Mouse (Mus musculus): ENCODE measurements at regions not wholly inside any gene's neighbourhood (a gene's known extent, or its start where the extent isn't known, plus 50 kb on each side); places are given as distances from the start of the nearest gene placed in this dataset.

DNA sequence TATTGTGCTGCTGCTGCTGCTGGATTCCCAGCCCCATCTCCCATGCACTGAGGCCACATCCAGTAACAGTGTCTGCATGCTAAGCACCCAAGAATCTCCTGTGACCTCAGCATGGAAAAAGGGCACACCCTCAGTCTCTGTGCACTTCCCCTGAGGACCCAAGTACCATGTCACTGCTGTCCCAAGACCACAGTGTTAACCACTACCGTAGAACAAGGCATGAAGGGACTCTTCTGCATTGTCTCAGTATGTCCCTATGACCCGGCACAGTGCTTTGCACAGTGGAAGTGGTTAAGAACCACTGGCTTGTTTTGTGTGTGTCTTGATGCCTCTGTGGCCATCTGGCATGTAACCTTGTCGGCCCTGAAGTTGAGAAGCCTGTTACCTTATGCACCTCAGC, 220.6 kb upstream of the Six2 start:
- H3K9ac ChIP-seq = no peak overlapping the region
- H3K4me1 ChIP-seq = no peaks in the 10 kb centered on the region
- H3K27ac ChIP-seq = no peak overlapping the region
- H3K36me3 ChIP-seq = no peaks in the 10 kb centered on the region
- H3K4me2 ChIP-seq = no peak overlapping the region
- no peaks in the 10 kb centered on the region for H3K9me3 ChIP-seq
- no peak for ATAC-seq (ENCODE audit: insufficient read depth, low FRiP score, low read depth)
- no peaks in the 10 kb centered on the region for H3K27me3 ChIP-seq (replicated peaks)
- no peak overlapping the region for H3K4me3 ChIP-seq (replicated peaks)
- 87% methylated on average over 3 of the region's 3 CpGs for WGBS

DNA sequence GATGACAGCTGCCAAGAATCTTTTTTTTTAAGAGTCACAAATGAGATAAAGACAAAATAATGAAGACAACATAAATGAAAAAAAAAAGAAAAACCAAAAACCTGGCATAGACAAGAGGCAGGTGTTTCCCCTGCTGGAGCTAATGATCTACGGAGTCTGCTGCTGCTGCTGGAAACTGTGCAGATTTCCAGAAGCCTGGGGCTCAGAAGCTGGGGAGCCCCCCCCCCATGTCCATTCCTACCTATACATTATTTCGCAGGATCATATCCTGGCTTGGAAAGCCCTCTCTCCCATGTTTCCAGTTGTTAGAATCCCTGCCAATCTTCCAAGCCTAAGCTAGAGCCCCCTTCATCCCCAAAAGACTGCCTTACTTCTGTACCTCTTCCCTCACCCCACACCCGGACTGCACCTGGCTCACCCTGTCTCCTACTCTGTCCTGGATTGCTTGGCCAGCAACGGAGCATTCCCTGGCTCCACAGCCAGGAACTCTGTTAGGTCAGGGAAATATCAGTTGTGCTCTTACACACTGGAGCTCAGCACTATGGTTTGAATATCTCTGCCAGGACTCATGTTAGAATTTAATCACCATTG, 218.6 kb upstream of the Six2 start:
- no peaks in the 10 kb centered on the region for H3K36me3 ChIP-seq
- no peak for ATAC-seq (ENCODE audit: insufficient read depth, low FRiP score, low read depth)

DNA sequence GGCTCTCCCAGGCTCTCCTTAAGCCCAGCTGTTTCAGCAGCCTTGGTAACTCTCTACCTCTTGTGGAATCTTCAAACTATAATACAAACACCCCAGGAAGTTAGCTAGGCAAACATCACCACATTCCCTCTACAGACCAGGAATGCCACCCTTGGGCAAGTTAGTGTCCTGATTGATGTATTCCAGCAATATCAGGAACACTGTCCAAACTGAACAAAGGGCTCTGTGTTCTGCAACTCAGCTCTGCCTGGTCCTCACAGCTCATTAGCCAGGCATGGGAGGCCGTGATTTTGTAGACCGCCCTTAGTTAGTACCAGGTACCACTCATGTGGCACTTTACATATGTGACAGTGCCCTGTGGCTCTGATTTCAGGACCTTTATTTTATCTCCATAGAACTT, 214.5 kb upstream of the Six2 start:
- Histone ChIP-seq H3K4me3 (replicated peaks) (no peak overlapping the region), H3K4me1 (no peaks in the 10 kb centered on the region), H3K4me2 (no peak overlapping the region), H3K27ac (no peak overlapping the region), H3K27me3 (replicated peaks) (no peaks in the 10 kb centered on the region), H3K9ac (no peak overlapping the region), H3K36me3 (no peaks in the 10 kb centered on the region), H3K9me3 (no peaks in the 10 kb centered on the region)
- 72% methylated on average over 2 of the region's 2 CpGs for WGBS
- ATAC-seq (ENCODE audit: insufficient read depth, low FRiP score, low read depth) = no peak

More for the DNA sequence above, 218.6 kb upstream of the Six2 start:
- Histone ChIP-seq H3K27ac (no peak overlapping the region), H3K27me3 (replicated peaks) (no peaks in the 10 kb centered on the region), H3K4me3 (replicated peaks) (no peak overlapping the region), H3K4me2 (no peak overlapping the region), H3K9me3 (no peaks in the 10 kb centered on the region), H3K9ac (no peak overlapping the region), H3K4me1 (no peaks in the 10 kb centered on the region)
- WGBS = 64% methylated on average over 4 of the region's 4 CpGs

DNA sequence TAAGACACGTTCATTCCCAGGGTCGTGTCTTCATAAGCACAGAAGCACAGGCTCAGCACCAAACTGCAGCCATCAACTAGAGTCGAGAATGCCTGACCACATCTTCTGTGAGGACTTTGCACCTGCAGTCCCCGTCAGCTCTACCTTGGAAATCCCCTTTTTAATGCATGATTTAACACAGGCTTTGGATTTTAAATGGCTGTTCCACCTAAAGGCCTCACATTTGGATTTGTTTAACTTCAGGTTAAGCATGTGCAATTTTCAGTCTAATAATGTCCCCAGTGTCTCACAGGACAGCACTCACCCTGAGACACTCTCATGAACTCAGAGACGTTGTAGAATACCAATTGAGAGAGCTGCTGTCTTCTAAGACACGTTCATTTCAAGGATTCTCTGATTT, 211.0 kb upstream of the Six2 start:
- no peaks in the 10 kb centered on the region for H3K4me1 ChIP-seq
- ATAC-seq (ENCODE audit: insufficient read depth, low FRiP score, low read depth) = no peak
- no peaks in the 10 kb centered on the region for H3K27me3 ChIP-seq (replicated peaks)
- no peak overlapping the region for H3K4me2 ChIP-seq
- no peak overlapping the region for H3K27ac ChIP-seq
- H3K9ac ChIP-seq = no peak overlapping the region
- H3K36me3 ChIP-seq = no peaks in the 10 kb centered on the region
- H3K9me3 ChIP-seq = no peaks in the 10 kb centered on the region
- WGBS = 77% methylated on average over 6 of the region's 6 CpGs
- H3K4me3 ChIP-seq (replicated peaks) = no peak overlapping the region

DNA sequence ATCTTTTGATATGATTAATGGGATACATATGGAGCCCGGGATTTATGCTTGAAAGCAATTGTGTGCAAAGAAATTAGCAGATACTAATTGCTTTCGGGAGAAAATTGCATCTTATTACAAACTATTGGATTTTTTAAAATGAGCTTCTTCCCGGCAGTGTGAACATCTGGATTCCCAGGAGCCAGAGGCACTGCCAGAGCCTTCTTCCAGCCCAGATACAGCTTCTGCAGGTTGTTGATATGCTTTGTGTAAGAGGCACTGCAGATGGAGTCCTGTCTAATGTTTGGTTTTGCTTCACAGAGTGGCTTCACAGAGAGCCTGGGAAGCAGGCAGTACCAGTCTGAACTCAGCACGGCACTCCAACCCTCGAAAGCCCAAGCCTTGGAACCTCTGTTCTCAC, 207.9 kb upstream of the Six2 start:
- ATAC-seq (ENCODE audit: insufficient read depth, low FRiP score, low read depth) = no peak
- Histone ChIP-seq H3K36me3 (no peaks in the 10 kb centered on the region), H3K9me3 (no peaks in the 10 kb centered on the region), H3K27ac (no peak overlapping the region), H3K9ac (no peak overlapping the region), H3K4me1 (no peaks in the 10 kb centered on the region), H3K4me3 (replicated peaks) (no peak overlapping the region), H3K4me2 (no peak overlapping the region), H3K27me3 (replicated peaks) (no peaks in the 10 kb centered on the region)
- 69% methylated on average over 5 of the region's 5 CpGs for WGBS

DNA sequence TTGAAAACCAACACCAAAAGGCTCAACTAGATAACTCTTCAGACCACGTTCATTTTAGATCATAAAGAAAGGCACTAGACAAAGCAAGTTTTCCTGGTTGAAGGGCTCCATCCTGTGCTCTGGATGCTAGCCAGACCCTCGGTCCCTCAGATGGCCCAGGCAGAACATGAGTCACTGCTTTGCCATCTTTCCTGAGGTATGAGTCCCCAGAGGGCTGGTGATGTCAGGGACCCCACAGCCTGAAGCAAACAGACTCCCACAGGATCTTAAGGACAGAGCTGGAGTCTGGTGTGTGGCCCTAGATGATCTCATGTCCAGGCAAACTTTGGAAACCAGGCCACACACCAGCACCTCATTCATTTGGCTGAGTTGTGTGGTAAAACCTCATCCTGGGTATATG, 203.2 kb upstream of the Six2 start:
- no peaks in the 10 kb centered on the region for H3K9me3 ChIP-seq
- H3K27me3 ChIP-seq (replicated peaks) = 0 out of 2 replicates have a peak, but pooled peaks cover 4% of the 10 kb centered on the region
- peaks cover 7% of the 10 kb centered on the region; the same call in 1 of the 2 replicates for H3K4me1 ChIP-seq
- H3K9ac ChIP-seq = no peak overlapping the region
- H3K36me3 ChIP-seq = no peaks in the 10 kb centered on the region
- H3K4me3 ChIP-seq (replicated peaks) = no peak overlapping the region
- H3K27ac ChIP-seq = no peak overlapping the region
- no peak overlapping the region for H3K4me2 ChIP-seq
- no peak for ATAC-seq (ENCODE audit: insufficient read depth, low FRiP score, low read depth)
- 64% methylated on average over 2 of the region's 2 CpGs for WGBS

DNA sequence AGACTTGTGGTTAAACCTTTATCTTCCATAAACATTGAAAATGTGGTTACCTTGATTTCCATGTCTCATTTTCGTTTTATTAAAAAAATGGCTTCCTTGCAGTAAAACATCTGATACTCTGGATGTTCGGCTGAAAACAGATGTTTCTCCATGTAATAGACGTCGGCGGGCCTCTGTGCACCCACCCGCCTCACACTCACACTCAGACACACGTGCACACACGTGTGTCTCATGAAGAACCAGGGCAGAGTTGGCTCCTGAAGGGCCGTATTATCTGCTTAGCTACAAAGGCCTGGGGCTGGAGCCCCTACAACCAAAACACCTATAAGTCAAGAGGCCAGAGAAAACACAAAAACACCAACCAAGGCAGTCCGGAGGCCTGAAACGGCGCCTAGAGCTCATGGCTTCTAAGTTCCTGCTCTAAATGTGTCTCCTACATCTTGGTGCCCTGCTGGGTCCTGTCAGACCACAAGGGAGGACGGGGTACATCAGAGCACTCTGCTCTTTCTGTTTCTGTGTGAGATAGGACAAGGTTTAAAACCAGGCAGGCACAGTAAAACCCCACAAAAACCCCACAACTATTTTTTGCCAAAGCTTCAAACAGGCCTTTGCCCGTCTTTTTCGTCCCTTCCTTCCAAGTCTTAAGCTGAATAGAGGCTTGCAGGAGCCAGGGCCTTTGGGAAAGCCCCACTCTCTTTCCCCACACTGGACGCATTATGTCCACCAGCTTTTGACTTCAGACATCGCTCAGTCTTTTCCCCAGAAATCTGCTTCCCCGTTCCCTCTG, 201.9 kb upstream of the Six2 start:
- H3K9me3 ChIP-seq = no peaks in the 10 kb centered on the region

DNA sequence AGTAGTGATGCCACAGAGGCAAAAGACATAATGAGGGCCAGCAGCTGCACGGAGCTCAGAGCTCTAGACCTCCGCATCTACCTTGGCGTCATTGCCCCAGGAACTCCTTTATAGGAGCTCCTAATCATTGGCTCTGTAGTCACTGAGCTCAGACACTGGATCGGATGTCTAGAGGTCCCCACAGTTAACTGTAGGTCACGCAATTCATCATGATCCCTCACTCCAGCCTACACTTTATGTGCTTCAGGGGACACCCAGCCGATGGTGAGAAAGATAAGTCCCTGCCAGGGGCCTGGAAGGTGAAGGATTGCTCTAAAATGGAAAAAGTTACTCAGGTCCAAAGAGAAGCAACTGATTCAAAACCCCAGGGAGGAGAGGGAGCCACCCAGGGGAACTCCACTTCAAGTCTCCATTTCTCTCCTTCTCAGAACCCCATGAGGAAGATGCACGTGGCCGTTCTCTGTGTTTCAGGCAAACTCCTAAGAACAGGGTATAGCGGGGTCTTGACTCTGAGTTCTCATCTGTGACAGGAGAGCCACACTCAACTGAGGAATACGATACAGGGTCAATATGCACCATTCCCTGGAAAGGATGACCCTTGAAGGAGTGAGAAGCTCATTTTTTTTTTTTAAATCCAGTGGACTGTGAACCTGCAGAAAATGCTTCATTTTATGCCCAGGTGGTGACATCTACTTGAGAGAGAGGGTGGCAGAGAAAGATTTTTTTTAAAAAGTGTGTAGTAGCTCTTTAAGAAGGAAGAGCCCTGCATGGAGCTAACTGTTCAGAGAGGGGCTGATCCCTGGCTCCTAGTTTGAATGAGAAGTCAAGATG, 200.7 kb upstream of the Six2 start:
- WGBS = 80% methylated on average over 10 of the region's 10 CpGs
- H3K4me3 ChIP-seq (replicated peaks) = no peak overlapping the region
- H3K4me2 ChIP-seq = no peak overlapping the region
- peaks cover 8% of the 10 kb centered on the region; the same call in 1 of the 2 replicates for H3K4me1 ChIP-seq
- ATAC-seq (ENCODE audit: insufficient read depth, low FRiP score, low read depth) = no peak
- no peak overlapping the region for H3K9ac ChIP-seq
- no peaks in the 10 kb centered on the region for H3K36me3 ChIP-seq
- H3K27ac ChIP-seq = no peak overlapping the region
- 0 out of 2 replicates have a peak, but pooled peaks cover 4% of the 10 kb centered on the region for H3K27me3 ChIP-seq (replicated peaks)
- H3K9me3 ChIP-seq = no peaks in the 10 kb centered on the region

More for the DNA sequence above, 201.9 kb upstream of the Six2 start:
- Histone ChIP-seq H3K27me3 (replicated peaks) (0 out of 2 replicates have a peak, but pooled peaks cover 4% of the 10 kb centered on the region), H3K27ac (no peak overlapping the region), H3K4me3 (replicated peaks) (no peak overlapping the region), H3K36me3 (no peaks in the 10 kb centered on the region), H3K4me1 (peaks cover 8% of the 10 kb centered on the region; the same call in 1 of the 2 replicates), H3K9ac (no peak overlapping the region), H3K4me2 (no peak overlapping the region)
- no peak for ATAC-seq (ENCODE audit: insufficient read depth, low FRiP score, low read depth)
- WGBS = 82% methylated on average over 18 of the region's 18 CpGs

DNA sequence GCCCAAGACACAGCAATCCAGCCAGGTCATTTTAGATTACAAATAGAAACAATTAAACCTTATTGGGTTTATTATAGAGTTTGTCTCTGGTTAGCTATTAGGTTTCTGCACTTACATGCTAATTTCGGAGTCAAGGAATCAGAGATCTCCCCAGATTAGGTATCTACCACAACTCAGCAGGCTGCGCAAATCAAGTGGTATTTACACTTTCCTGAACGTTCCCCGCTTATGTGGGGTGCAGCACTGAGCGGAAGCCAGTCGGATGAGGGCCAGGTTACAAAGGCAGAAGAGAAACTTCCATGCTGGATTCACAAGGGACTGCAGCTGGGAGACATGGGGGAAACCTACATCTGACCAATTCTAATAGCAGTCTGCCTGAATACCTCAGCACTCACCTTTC, 198.6 kb upstream of the Six2 start:
- WGBS = 49% methylated on average over 6 of the region's 6 CpGs
- H3K4me3 ChIP-seq (replicated peaks) = no peak overlapping the region

DNA sequence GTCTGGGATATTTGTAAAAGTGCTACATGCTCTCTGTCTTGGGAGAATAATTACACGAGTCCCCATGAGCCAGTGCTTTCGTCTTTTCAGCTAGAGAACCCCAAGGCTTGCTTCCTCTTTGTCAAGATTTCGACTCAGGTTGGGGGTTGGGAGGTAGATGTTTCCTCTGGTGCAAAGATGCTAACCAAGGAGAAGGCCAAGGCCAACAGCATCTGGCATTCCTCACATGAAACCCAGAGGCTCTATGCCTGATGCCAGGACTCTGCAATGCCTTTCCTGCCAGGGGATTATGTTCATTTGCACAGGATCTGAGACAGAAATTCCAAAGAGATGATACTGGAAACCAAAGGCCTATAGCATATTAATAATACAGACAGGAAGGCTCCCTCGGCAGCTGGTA, 198.2 kb upstream of the Six2 start:
- no peak overlapping the region for H3K27ac ChIP-seq
- peaks cover 15% of the 10 kb centered on the region for H3K4me1 ChIP-seq
- no peak overlapping the region for H3K4me2 ChIP-seq
- ATAC-seq (ENCODE audit: insufficient read depth, low FRiP score, low read depth) = no peak
- H3K9me3 ChIP-seq = no peaks in the 10 kb centered on the region
- 33% methylated on average over 4 of the region's 4 CpGs for WGBS
- H3K27me3 ChIP-seq (replicated peaks) = 0 out of 2 replicates have a peak, but pooled peaks cover 4% of the 10 kb centered on the region
- H3K9ac ChIP-seq = no peak overlapping the region
- no peaks in the 10 kb centered on the region for H3K36me3 ChIP-seq
- H3K4me3 ChIP-seq (replicated peaks) = no peak overlapping the region

More for the DNA sequence above, 198.6 kb upstream of the Six2 start:
- Histone ChIP-seq H3K9ac (no peak overlapping the region), H3K27ac (no peak overlapping the region), H3K4me2 (no peak overlapping the region), H3K9me3 (no peaks in the 10 kb centered on the region), H3K36me3 (no peaks in the 10 kb centered on the region), H3K4me1 (peaks cover 15% of the 10 kb centered on the region), H3K27me3 (replicated peaks) (0 out of 2 replicates have a peak, but pooled peaks cover 4% of the 10 kb centered on the region)
- no peak for ATAC-seq (ENCODE audit: insufficient read depth, low FRiP score, low read depth)

DNA sequence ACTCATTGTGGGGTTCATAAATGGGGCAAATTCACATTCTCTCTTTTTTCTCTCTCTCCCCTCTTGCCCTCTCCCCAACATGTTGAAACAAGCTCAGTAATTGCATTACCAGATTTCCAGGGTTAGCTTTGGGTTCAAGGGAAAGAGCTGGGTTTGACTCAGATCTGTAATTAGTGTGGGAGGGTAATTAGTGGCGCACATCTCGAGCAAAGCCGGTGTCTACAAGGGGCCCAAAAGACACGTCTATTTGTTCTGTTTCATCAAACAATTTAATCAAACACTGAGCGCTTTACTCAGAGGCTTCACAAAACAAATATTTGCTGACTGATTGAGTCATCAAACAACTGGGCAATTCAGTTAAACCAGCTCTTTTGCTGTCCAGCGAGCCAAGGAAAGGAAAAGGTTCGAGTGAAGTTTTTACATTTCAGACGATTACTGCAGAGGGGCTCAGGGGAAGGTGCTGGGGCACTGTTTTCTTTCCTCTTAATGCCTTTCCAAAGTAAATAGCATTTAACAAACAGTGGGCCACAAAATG, 193.6 kb upstream of the Six2 start:
- H3K4me2 ChIP-seq = no peak overlapping the region
- H3K36me3 ChIP-seq = no peaks in the 10 kb centered on the region
- no peak overlapping the region for H3K27ac ChIP-seq
- H3K4me1 ChIP-seq = peaks cover 19% of the 10 kb centered on the region
- no peak overlapping the region for H3K9ac ChIP-seq
- 52% methylated on average over 8 of the region's 8 CpGs for WGBS
- no peaks in the 10 kb centered on the region for H3K27me3 ChIP-seq (replicated peaks)
- ATAC-seq (ENCODE audit: insufficient read depth, low FRiP score, low read depth) = no peak
- H3K4me3 ChIP-seq (replicated peaks) = no peak overlapping the region
- H3K9me3 ChIP-seq = no peaks in the 10 kb centered on the region
